Mouse (Mus musculus): ENCODE results near the gene 4930486L24Rik.

GRCm38 (mm10) chr13:60820486-60821175 is 43.6 kb downstream of the 4930486L24Rik start:
- TF ChIP-seq ELF1 (IDR thresholded peaks at IDR 0.05; ENCODE audit: low read depth, low read length) (no peak), IRF4 (IDR thresholded peaks at IDR 0.05; ENCODE audit: low read depth, low read length) (no peak)

Measured in CH12.LX (cell line).